Mouse (Mus musculus) mouse trophoblast stem cell (cell line): ENCODE measurements around the gene Ahrr.

Source experiments
- in situ Hi-C, 2 experiments: fragments of 300-500 bp; cut with MseI, MboI; formaldehyde crosslinking; loops; 2 replicates in 1 of 2; 3 replicates in 1 of 2; pipeline ENCODE4 v1.15.1; 2025

Gene Ahrr

DNA sequence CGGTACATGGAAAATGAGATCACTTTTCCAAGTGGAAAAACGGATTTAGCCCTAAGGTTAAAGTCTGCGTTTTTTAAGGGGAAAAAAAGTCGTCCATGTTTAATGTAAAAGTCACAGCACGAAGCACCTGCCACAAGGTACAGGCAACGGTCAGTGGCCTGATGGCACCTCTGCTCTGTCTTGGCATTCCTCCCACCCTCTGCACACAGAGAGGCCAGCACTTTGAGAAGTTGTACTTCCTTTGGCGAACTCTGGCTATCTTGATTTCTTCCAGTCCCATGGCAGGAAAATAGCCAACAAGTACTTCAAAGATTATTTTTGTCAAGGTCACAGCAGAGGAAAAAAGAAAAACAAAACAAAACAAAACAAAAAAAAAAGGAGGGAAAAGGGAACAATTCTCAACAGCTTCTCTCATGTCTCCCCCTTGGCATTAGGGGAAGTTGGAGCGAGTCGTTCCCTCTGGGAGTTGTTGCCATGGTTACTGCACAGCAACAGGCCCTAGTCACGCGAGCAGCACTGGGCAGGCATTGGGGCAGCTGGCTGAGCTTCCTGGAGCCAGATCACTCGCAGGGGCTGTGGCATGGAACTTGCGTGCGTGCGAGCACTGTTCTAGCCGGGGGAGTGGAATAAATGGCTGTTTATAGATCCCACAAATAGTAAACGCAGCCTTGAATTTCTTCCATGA is 46.8 kb downstream of the Ahrr start:
- in situ Hi-C loops = no loop called here

- in situ Hi-C loops = no loop called here
Observed at GRCm38 (mm10) chr13:74237574-74237973, 54.6 kb downstream of the Ahrr start.

- in situ Hi-C loops = no loop called here
Observed at GRCm38 (mm10) chr13:74220659-74221058, 71.5 kb downstream of the Ahrr start.

- in situ Hi-C loops = no loop called here
Observed at GRCm38 (mm10) chr13:74218441-74218840, 73.7 kb downstream of the Ahrr start.

- in situ Hi-C loops = no loop called here
Observed at GRCm38 (mm10) chr13:74208986-74209345, 83.2 kb downstream of the Ahrr start.

DNA sequence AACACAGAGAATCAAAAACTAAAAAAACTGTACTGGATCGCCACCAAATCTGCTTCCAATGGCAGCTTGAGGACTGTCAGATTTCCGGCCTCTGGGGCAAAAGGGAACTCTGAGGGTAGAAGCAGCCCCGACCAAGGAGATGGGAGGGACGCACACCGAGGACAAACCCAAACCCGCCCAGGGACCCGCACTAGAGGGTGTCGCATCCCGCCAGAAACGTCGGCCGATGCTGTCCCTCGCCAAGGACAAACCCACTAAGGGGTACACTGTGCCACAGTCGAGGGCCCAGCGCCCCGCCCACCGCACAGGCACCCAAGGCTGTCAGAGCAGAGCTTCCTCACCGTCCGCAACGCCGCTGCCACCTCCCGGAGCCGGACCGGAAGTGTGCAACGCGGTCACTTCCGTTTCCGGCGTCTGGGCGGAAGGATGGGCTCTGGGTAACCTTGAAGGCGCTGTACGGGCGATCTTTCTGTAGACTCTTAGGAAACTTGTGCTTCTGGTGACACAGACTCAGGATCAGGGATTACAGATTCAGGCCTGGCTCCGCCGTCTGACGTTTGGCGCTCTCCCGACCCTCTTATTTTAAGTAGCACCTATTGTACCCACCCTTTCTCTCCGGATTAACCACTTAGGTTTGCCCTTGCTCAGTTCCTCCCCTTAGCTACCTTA is 83.7 kb downstream of the Ahrr start, which contains the start of gene Exoc3:
Gene Exoc3 (minus strand): TSS at position 416 of the 669 bp plus-strand sequence.
- in situ Hi-C loops = no loop called here

DNA sequence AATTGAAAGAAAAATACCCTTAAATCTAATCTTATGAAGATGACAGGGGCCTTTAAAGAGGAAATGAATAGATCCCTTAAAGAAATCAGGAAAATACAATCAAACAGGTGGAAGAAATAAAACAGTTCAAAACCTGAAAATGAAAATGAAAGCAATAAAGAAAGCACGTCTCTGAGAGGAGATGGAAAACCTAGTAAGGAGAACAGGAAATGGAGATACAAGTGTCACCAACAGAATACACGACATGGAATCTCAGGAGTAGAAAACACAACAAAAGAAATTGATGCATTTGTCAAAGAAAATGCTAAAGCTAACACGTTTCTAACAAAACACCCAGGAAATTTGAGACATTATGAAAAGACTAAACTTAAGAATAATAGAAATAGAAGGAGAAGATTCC is 95.7 kb downstream of the Ahrr start:
- in situ Hi-C loops = no loop called here

DNA sequence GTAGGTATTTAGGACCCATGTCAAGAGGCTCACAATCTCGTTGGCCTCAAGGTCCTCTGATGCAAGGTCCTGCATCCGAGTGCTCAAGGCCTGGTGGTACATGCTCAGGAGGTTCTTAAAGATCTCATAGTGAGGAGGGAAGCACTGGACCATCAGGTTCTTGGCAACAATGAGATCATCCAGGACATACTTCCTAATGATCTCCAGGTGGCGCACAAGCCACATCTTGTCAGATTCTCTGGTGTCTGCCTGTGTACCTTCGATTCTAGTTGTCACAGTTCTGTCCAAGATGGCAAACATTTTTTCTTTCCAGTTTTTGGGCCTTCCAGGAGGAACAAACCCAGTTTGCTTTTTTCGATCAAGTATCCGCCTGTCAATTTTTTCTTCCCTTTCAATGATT is 99.5 kb downstream of the Ahrr start:
- in situ Hi-C loops = no loop called here

- in situ Hi-C loops = no loop called here
Observed at GRCm38 (mm10) chr13:74183011-74183695, 109.0 kb downstream of the Ahrr start.

GRCm38 (mm10) chr13:74172036-74172435 is 120.1 kb downstream of the Ahrr start:
- in situ Hi-C loops = no loop called here

DNA sequence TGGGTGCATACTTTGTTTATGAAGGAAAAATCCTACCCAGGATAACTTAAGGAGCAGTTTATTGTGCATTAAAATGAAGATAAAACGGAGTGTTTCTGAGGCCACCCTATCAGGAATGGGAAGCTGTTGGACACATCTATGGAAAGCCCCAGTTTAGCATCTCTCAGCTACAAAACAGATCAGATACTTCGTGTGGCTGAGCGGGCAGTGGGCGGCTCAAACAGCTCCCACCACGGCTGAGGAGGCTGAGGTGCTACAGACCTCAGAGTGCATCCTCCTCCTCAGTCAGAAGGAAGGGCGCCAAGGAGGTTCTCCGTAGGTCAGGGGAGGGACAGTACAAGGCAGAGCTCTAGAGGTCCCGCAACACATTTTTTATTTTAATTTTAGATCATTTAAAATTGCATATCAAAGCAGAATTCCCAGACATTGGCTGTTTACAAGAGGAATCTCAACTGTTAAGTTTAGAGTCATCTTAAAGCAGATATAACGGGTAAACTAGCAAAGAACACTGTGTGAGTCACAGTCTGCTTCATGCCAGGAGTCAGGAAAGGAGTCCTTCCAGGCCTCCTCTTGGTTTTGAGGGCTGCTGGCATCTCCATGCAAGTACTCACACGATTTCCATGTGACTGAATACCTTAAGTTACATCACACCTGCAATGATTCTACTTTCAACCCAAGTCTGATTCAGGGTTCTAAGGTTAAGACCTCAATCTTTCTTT is 122.5 kb downstream of the Ahrr start:
- in situ Hi-C loops = no loop called here

DNA sequence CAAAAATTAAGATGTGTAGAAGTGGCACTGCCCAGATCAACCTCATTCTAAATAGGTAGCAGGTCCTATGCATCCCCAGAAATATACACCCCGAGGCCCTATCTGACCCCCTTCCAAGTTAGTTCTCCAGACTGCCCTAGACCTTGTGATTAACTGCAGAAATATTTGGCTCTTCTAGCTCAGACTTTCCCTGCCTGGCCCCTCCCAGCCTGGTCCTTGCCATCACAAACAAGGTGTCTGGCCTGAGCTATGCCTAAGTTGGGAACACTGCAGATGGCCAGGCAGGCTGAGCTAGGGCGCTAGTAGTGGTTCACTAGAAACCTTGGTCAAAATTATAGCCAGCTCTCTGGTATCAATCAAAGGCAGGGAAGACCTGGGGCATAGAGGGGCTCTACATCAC is 124.6 kb downstream of the Ahrr start:
- in situ Hi-C loops = no loop called here

- in situ Hi-C loops = no loop called here
Observed at GRCm38 (mm10) chr13:74167057-74167413, 125.1 kb downstream of the Ahrr start.

GRCm38 (mm10) chr13:74166348-74167056 is 125.6 kb downstream of the Ahrr start:
- in situ Hi-C loops = no loop called here
